Mouse (Mus musculus): ENCODE data around the gene Rbl2. TPM values are rescaled to one million over a fixed set of nuclear protein-coding genes. Genes with fewer than 3 reads are reported as not detected.

The Rbl2 gene
- total RNA-seq (2021) = 10 to 100 TPM; 30.6 to 30.7 TPM
- long read RNA-seq, experiment 1, full-length matches to known transcripts = 4 of 18 reads
- long read RNA-seq, experiment 1, partial matches to known transcripts = 10 of 18 reads
- long read RNA-seq, experiment 1, other reads (novel, unspliced or antisense) = 4 of 18 reads
- long read RNA-seq, experiment 2, full-length matches to known transcripts = 8 of 17 reads
- long read RNA-seq, experiment 2, partial matches to known transcripts = 4 of 17 reads
- long read RNA-seq, experiment 2, other reads (novel, unspliced or antisense) = 5 of 17 reads

GRCm38 (mm10) chr8:91069834-91070233, at the start of gene Rbl2:
TSS of gene Rbl2 (plus strand) at chr8:91070057.
- peak; percentile 96 for DNase-seq (ENCODE audit: low spot score in 2 of 2)
- intact Hi-C loops (cut with DNase I) = no loop called here

GRCm38 (mm10) chr8:91034417-91034816, 35.4 kb upstream of the Rbl2 start:
- DNase-seq (ENCODE audit: low spot score in 2 of 2) = no peak
- intact Hi-C loops (cut with DNase I) = loop anchor here (10.0 kb wide), 1 partner anchor 60 kb away; no protein-coding TSS in a partner anchor

- DNase-seq (ENCODE audit: low spot score in 2 of 2) = peak in 1 of 2 experiments; percentile 51
- intact Hi-C loops (cut with DNase I) = loop anchor here (10.0 kb wide), 1 partner anchor 58 kb away; no protein-coding TSS in a partner anchor
These were observed 33.0 kb upstream of the Rbl2 start for GRCm38 (mm10) chr8:91036905-91037304.

- no peak for DNase-seq (ENCODE audit: low spot score in 2 of 2)
- intact Hi-C loops (cut with DNase I) = loop anchor here (10.0 kb wide), 1 partner anchor 56 kb away; no protein-coding TSS in a partner anchor
These were observed 31.2 kb upstream of the Rbl2 start for GRCm38 (mm10) chr8:91038637-91039036.

GRCm38 (mm10) chr8:91046370-91046769, 23.5 kb upstream of the Rbl2 start:
- DNase-seq (ENCODE audit: low spot score in 2 of 2) = no peak
- intact Hi-C loops (cut with DNase I) = no loop called here

- DNase-seq (ENCODE audit: low spot score in 2 of 2) = peak; percentile 84 to 85
- intact Hi-C loops (cut with DNase I) = no loop called here
These were observed 18.8 kb upstream of the Rbl2 start for GRCm38 (mm10) chr8:91051037-91051436.

- DNase-seq (ENCODE audit: low spot score in 2 of 2) = no peak
- intact Hi-C loops (cut with DNase I) = no loop called here
These were observed 15.4 kb upstream of the Rbl2 start for GRCm38 (mm10) chr8:91054418-91054817.

- intact Hi-C loops (cut with DNase I) = no loop called here
- DNase-seq (ENCODE audit: low spot score in 2 of 2) = no peak
These were observed 13.0 kb upstream of the Rbl2 start for GRCm38 (mm10) chr8:91056848-91057247.

- no peak for DNase-seq (ENCODE audit: low spot score in 2 of 2)
- intact Hi-C loops (cut with DNase I) = no loop called here
These were observed 10.7 kb upstream of the Rbl2 start for GRCm38 (mm10) chr8:91059086-91059578.

- DNase-seq (ENCODE audit: low spot score in 2 of 2) = no peak
- intact Hi-C loops (cut with DNase I) = no loop called here
These were observed 9.9 kb upstream of the Rbl2 start for GRCm38 (mm10) chr8:91059884-91060510.

GRCm38 (mm10) chr8:91060555-91061471, 9.0 kb upstream of the Rbl2 start:
- intact Hi-C loops (cut with DNase I) = no loop called here
- DNase-seq (ENCODE audit: low spot score in 2 of 2) = no peak

GRCm38 (mm10) chr8:91065179-91065578, 4.7 kb upstream of the Rbl2 start:
- intact Hi-C loops (cut with DNase I) = no loop called here
- DNase-seq (ENCODE audit: low spot score in 2 of 2) = no peak

GRCm38 (mm10) chr8:91069407-91069806, 450 bp upstream of the Rbl2 start:
- DNase-seq (ENCODE audit: low spot score in 2 of 2) = no peak
- intact Hi-C loops (cut with DNase I) = no loop called here

GRCm38 (mm10) chr8:91070275-91070859, 510 bp downstream of the Rbl2 start:
- DNase-seq (ENCODE audit: low spot score in 2 of 2) = peak; percentile 65 to 81
- intact Hi-C loops (cut with DNase I) = no loop called here

GRCm38 (mm10) chr8:91077077-91077867, 7.4 kb downstream of the Rbl2 start:
- no peak for DNase-seq (ENCODE audit: low spot score in 2 of 2)
- intact Hi-C loops (cut with DNase I) = no loop called here

GRCm38 (mm10) chr8:91079678-91080077, 9.8 kb downstream of the Rbl2 start:
- intact Hi-C loops (cut with DNase I) = no loop called here
- DNase-seq (ENCODE audit: low spot score in 2 of 2) = no peak

- intact Hi-C loops (cut with DNase I) = no loop called here
- DNase-seq (ENCODE audit: low spot score in 2 of 2) = no peak
These were observed 12.1 kb downstream of the Rbl2 start for GRCm38 (mm10) chr8:91081911-91082310.

GRCm38 (mm10) chr8:91082428-91082827, 12.6 kb downstream of the Rbl2 start:
- intact Hi-C loops (cut with DNase I) = no loop called here

GRCm38 (mm10) chr8:91088452-91088851, 18.6 kb downstream of the Rbl2 start:
- DNase-seq (ENCODE audit: low spot score in 2 of 2) = no peak
- intact Hi-C loops (cut with DNase I) = no loop called here

More at GRCm38 (mm10) chr8:91082428-91082827, 12.6 kb downstream of the Rbl2 start:
- no peak for DNase-seq (ENCODE audit: low spot score in 2 of 2)
